Mouse (Mus musculus): ENCODE data around the gene Cry2. TPM values are rescaled to one million over a fixed set of nuclear protein-coding genes. Genes with fewer than 3 reads are reported as not detected.

The Cry2 gene
- total RNA-seq, 2 experiments from 2014 or later: 11.9 to 19.8 TPM

DNA sequence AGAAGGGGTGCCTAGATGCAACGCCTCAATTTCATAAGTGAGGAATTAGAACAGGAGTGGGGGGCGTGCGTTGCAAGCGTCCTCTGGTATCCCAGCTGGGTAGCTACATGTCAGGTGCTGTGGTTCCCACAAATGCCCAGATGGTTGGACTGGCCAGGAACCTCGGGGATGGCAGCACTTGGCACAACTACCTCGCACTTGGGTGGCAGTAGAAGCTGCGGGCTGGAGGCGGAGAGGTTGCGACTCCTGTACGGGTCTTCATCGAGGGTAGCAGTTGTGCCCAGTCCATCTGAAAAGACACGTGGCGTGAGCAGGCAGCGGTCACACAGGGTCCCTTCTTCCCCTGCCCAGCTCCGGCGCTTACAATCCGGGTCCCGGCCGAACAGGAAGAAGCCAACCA is 63.5 kb downstream of the Cry2 start:
- no peak for DNase-seq

DNA sequence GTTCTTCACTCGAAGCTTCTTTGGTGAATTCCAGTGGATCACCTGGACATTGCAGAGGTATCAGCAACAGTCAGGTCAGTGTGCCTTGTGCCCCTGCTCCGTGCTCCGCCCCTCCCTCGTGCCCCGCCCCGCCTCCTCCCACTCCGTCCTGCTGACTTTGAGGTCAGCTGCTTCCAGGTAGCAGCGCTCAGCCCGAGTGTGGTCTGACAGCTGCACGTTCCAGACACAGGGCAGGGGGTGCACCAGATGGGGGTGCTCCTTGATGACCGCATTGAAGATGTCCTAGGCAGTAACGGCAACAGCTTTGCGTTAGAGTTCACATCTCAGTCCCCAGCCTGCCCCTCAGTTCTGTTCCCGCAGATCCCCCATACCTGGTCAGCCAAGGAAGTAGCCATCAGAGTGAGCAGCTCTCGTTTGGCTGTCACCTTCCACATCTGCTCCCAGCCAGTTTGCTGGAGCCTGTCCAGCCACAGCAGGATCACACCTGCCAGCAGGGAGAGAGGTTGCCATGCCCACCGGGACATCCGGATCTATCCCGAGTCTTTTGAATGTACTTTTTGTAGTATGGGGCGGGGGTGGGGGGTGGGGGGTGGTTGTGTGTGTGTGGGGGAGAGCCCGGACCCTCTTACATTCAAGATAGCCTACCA is 66.3 kb downstream of the Cry2 start:
- DNase-seq: no peak

DNA sequence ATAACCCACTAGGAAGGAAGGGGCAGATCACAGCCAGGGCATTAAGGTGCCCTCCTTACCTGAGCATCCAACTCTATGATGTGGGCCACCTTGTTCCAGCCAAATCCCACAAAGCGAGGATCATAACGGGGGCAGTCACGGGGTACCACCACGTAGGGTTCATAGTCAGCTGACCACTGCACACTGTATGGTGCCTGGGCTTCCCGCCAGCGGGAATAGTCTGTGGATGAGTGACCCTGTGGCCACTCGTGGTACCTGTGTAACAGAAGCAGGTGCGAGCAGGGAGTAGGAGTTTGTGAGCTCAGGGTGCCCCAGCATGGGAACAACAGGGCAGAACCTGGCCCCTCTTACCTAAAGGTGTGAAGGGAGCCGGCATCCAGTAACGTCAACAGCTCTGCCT is 68.3 kb downstream of the Cry2 start:
- DNase-seq: no peak

DNA sequence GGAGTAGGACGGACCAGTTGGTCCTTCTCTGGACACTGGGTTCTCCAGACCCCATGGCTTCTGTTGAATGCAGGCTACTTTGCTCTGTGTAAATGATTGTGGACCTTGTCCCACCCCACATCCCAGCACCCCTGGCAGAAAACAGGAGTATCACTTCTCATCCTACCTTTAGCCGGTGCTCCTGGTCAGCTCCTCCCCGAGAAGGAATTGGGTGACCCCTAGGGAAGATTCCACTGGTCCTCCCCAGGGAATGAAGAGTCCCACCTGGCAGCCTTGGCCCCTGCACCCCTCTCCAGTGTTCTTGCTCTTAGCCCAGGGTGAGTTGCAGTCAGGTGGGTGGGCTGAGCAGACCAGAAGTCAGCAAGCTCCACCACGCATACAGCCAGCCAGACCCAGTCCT is 69.8 kb downstream of the Cry2 start:
- no peak for DNase-seq

DNA sequence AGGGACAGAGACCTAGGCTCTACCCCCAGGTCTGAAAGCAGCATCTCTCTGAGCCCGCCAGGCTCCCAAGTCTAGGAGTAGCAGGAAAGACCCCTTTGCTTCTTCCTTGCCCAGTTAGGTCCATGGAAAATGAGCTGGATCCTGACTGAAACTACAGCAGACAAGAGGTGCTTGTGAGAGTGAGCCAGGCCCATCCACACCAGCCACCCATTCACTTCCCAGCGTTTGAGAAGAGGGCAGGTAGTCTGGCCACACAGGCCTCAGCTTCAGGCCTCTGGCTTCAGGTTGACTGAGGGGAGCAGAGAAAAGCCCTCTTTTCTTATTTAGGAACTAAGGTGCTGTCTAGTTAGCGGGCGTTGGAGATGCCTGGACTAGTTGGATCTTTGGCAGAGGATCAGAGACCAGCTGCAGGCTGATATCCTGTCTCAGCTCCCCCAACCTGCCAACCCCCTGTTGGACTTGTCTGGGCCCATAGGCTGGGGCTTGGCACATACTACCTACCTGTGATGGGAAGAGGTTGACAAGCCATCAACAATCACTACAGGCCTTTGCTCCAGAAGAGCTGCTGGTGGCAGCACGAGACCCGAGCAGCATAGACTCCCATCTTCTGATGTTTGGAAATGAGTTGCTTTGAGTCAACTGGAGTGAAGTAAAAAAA is 71.1 kb downstream of the Cry2 start:
- DNase-seq: no peak

DNA sequence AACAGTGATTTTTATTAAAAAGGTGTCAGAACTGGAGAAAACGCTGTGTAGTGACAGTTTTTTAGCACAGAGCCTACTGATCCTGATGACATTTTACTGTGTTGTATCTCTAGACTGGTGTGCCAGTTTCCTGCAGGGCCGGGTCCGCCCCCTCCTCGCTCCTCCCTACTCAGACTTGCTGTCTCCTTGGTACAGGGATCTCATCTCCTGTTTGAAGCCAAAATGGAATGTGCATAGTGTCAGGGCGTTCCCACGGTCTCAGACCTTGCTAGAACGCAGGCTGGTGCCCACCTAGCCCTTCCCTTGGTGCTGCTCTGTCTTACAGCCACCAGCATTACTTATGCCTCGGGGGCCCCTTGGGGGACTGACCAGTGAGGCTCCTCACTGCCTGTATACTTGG is 72.0 kb downstream of the Cry2 start:
- no peak for DNase-seq

DNA sequence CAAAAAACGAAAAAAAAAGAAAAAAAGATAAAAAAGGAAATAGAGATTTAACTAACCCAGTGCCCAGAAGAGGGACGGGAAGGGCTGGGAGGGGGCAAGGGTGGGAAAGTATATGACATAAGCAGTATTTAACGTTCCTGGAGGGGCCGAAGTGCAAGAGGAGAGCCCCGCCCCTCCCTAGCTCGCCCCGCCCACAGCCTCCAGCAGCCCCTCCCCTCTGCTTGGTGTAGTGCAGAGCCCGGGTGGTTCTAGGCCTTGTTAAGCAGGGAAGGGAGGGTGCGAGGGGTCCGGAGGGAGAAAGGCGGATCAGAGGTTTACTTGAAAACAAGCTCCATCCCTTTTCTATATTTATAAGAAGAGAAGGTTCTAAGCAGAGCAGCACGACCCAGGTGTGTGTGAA is 73.0 kb downstream of the Cry2 start:
- no peak for DNase-seq

DNA sequence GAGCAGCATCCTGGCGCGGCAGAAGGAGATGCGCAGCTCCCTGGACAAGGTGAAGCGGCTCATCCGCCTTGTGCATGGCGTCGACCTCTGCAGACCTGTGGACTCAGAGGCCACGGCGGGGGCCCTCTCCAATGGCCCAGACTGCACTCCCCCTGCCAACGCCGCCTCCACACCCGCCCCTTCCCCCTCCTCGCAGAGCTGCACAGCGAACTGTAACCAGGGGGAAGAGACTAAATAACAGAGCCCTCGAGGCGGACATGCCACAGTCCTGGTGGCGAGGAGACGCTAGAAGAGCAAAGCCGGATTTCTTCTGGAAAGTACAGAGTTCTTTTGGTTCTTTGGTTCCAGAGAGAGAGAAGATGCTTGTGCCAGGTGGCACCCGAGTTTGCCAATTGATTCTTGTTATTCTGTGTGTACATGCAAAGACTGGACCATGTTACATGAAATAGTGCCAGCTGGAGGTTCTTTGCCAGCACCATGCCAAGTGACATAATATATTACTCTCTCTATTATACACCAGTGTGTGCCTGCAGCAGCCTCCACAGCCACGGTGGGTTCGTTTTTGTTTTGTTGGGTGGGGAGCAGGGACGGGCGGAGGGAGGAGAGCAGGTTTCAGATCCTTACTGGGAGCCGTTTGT is 73.5 kb downstream of the Cry2 start:
- DNase-seq: no peak

DNA sequence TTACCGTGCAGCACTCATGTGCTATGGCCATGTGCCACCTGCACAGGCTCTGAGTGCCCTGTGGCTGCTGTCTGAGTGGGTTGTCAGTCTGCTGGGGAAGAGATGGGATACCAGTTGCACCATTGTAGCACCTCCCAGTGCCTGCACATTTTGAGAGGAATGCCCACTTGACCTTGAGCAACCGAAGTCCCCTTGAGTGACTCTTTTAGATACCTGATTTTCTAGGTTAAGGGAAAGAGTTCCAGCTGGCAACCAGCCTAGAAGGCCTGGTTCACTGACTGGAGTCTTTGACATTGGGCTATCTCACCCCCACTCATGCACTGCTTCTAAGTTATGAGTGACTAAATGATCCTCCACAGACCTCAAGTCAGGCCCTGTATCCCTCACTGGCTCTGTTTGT is 74.5 kb downstream of the Cry2 start:
- DNase-seq: no peak

DNA sequence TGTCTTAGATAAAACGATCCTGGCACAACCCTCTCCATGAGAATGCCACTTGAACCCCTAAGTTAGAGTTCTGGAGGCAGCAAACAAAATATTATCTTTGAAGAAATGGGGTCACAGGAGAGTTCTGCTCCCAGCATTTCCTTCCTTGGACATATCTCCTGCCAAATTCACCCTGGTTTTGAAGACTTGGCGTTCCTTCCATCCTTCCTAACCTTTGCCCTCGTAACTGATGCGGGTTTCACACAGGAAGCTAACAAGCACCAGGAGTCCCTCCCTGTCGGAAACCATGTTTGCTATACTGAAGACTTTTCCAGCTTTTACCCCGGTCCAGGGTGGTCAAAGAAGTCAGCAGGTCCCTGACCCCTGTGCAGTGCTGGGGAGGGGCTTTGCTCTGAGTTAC is 79.6 kb downstream of the Cry2 start:
- no peak for DNase-seq

Small RNA genes lying within 50 kb of the gene (microRNA-seq; reads per million reads assigned to microRNA genes)
- gene Mir7000 (ENCODE audit: borderline replicate concordance in 2 of 2): 0 reads per million in 2 experiments

Other genes starting within 250 kb of the Cry2 start
- gene Pex16, start 59.4 kb downstream of the Cry2 start, total RNA-seq (2021): 10 to 100 TPM; 16.7 to 18.9 TPM
- under 1 TPM; 0.54 to 0.88 TPM for gene Large2, start 59.2 kb downstream of the Cry2 start, total RNA-seq (2021)
- 1 to 10 TPM in 1 of 2 experiments, under 1 TPM in 1; 0.87 to 1.0 TPM for gene 1700029I15Rik, start 51.5 kb downstream of the Cry2 start, total RNA-seq (2021)
- 1 to 10 TPM; 7.9 to 9.2 TPM for gene Mapk8ip1, start 32.8 kb downstream of the Cry2 start, total RNA-seq (2021)
- gene Slc35c1, start 26.5 kb upstream of the Cry2 start, total RNA-seq (2021): 1 to 10 TPM; 5.1 to 5.6 TPM
- 1 to 10 TPM; 1.4 to 3.8 TPM for gene Chst1, start 165.7 kb upstream of the Cry2 start, total RNA-seq (2021)